Mouse (Mus musculus) thymus, postnatal 36 days (tissue): ENCODE data around the gene Dnajc1.

Experiments used
- DNase-seq, 2 experiments: peaks; one replicate each; pipeline ENCODE4 v3.0.0; 2022; ENCODE audit warnings: mixed read lengths in 2 of 2

Gene Dnajc1

GRCm38 (mm10) chr2:18285175-18285574 is 107.5 kb downstream of the Dnajc1 start:
- DNase-seq = no peak

GRCm38 (mm10) chr2:18265736-18266135 is 126.9 kb downstream of the Dnajc1 start:
- no peak for DNase-seq

- no peak for DNase-seq
These were observed 128.1 kb downstream of the Dnajc1 start for GRCm38 (mm10) chr2:18264579-18264978.

- DNase-seq = no peak
These were observed 130.3 kb downstream of the Dnajc1 start for GRCm38 (mm10) chr2:18262298-18262697.

GRCm38 (mm10) chr2:18249224-18249623 is 143.4 kb downstream of the Dnajc1 start:
- DNase-seq = no peak

GRCm38 (mm10) chr2:18235524-18235923 is 157.1 kb downstream of the Dnajc1 start:
- no peak for DNase-seq

- no peak for DNase-seq
These were observed 159.6 kb downstream of the Dnajc1 start for GRCm38 (mm10) chr2:18232883-18233567.

GRCm38 (mm10) chr2:18231143-18231542 is 161.5 kb downstream of the Dnajc1 start:
- no peak for DNase-seq

- DNase-seq = no peak
These were observed 163.4 kb downstream of the Dnajc1 start for GRCm38 (mm10) chr2:18229279-18229678.

GRCm38 (mm10) chr2:18228486-18229062 is 164.1 kb downstream of the Dnajc1 start:
- DNase-seq = no peak

GRCm38 (mm10) chr2:18219569-18219968 is 173.1 kb downstream of the Dnajc1 start:
- DNase-seq = no peak

- no peak for DNase-seq
These were observed 173.5 kb downstream of the Dnajc1 start for GRCm38 (mm10) chr2:18219136-18219535.

GRCm38 (mm10) chr2:18218500-18218899 is 174.1 kb downstream of the Dnajc1 start:
- DNase-seq = no peak

- DNase-seq = no peak
These were observed 174.8 kb downstream of the Dnajc1 start for GRCm38 (mm10) chr2:18217867-18218266.

GRCm38 (mm10) chr2:18214031-18214430 is 178.6 kb downstream of the Dnajc1 start:
- DNase-seq = no peak

- no peak for DNase-seq
These were observed 182.7 kb downstream of the Dnajc1 start for GRCm38 (mm10) chr2:18209948-18210347.

- no peak for DNase-seq
These were observed 183.3 kb downstream of the Dnajc1 start for GRCm38 (mm10) chr2:18209211-18209823.

GRCm38 (mm10) chr2:18208578-18208977 is 184.1 kb downstream of the Dnajc1 start:
- DNase-seq = no peak

GRCm38 (mm10) chr2:18206811-18207210 is 185.8 kb downstream of the Dnajc1 start:
- DNase-seq = no peak

GRCm38 (mm10) chr2:18205118-18205517 is 187.5 kb downstream of the Dnajc1 start:
- peak; percentile 71 to 74 for DNase-seq

GRCm38 (mm10) chr2:18202923-18203322 is 189.7 kb downstream of the Dnajc1 start:
- no peak for DNase-seq

GRCm38 (mm10) chr2:18201820-18202462 is 190.7 kb downstream of the Dnajc1 start:
- no peak for DNase-seq

- DNase-seq = no peak
These were observed 196.8 kb downstream of the Dnajc1 start for GRCm38 (mm10) chr2:18195691-18196396.
